Mouse (Mus musculus): ENCODE measurements at regions not wholly inside any gene's neighbourhood (a gene's known extent, or its start where the extent isn't known, plus 50 kb on each side); places are given as distances from the start of the nearest gene placed in this dataset.

DNA sequence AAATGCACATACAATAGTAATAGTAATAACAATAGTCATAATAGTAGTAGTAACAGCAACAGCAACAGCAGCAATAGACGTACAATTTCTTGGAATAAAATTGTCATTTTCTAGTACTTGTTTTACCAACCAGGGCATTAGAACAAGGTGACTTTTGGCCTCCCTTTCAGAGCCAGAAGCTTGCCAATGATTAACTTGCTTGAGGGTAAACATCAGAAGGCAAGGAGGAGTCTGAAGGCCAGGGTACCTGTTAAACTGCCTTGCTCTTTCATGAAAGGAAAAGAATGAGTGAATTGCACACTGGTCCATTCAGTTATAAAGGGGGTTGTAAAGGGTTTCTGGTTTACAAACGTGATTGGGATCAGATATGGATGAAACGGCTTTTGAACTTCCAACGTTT, 351.2 kb upstream of the Nectin3 start:
- H3K4me1 ChIP-seq (ENCODE audit: control insufficient read depth, insufficient read depth, low read length) = peaks cover 14% of the 10 kb centered on the region; the same call in 1 of the 2 replicates
- WGBS = 41% methylated on average over 4 of the region's 4 CpGs
- H3K4me3 ChIP-seq (ENCODE audit: insufficient read depth, low read depth, low read length) = no peak overlapping the region
- H3K36me3 ChIP-seq (ENCODE audit: control insufficient read depth, insufficient read depth, low read length) = no peaks in the 10 kb centered on the region
- no peak for TF ChIP-seq CTCF (conservative IDR thresholded peaks at IDR 0.05; ENCODE audit: insufficient read depth, insufficient read length, low read depth, low read length)
- no peak for TF ChIP-seq POLR2A (IDR thresholded peaks at IDR 0.05; ENCODE audit: low read depth, low read length)
- peak overlapping the region; percentile 89 for H3K27ac ChIP-seq (ENCODE audit: insufficient read depth, low read depth, low read length)
- DNase-seq = peak; percentile 95
- no peaks in the 10 kb centered on the region for H3K27me3 ChIP-seq (replicated peaks; ENCODE audit: control insufficient read depth, insufficient read depth, low read length)

DNA sequence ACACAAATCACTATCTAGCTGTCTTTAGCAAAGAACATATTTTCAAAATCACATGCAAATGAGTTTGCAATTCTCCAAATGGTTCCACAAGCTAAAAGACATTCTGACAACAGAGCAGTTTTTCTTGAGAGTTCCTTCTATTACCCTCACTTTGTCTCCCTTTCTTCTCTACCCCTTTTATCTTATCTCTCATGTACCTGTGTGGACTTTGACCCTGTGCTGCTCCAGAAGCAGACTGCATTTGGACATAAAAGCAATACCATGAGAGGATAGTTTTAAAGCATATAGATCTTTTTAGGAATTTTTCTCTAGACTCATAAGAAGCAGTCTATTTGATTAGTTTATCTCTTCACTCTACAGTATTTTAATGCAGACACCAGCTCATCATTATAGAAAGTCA, 350.4 kb upstream of the Nectin3 start:
- no peak overlapping the region for H3K27ac ChIP-seq (ENCODE audit: insufficient read depth, low read depth, low read length)
- no peaks in the 10 kb centered on the region for H3K27me3 ChIP-seq (replicated peaks; ENCODE audit: control insufficient read depth, insufficient read depth, low read length)
- H3K4me1 ChIP-seq (ENCODE audit: control insufficient read depth, insufficient read depth, low read length) = peaks cover 14% of the 10 kb centered on the region; the same call in 1 of the 2 replicates
- TF ChIP-seq POLR2A (IDR thresholded peaks at IDR 0.05; ENCODE audit: low read depth, low read length) = no peak
- TF ChIP-seq CTCF (conservative IDR thresholded peaks at IDR 0.05; ENCODE audit: insufficient read depth, insufficient read length, low read depth, low read length) = no peak
- DNase-seq = no peak
- no peak overlapping the region for H3K4me3 ChIP-seq (ENCODE audit: insufficient read depth, low read depth, low read length)
- no peaks in the 10 kb centered on the region for H3K36me3 ChIP-seq (ENCODE audit: control insufficient read depth, insufficient read depth, low read length)

DNA sequence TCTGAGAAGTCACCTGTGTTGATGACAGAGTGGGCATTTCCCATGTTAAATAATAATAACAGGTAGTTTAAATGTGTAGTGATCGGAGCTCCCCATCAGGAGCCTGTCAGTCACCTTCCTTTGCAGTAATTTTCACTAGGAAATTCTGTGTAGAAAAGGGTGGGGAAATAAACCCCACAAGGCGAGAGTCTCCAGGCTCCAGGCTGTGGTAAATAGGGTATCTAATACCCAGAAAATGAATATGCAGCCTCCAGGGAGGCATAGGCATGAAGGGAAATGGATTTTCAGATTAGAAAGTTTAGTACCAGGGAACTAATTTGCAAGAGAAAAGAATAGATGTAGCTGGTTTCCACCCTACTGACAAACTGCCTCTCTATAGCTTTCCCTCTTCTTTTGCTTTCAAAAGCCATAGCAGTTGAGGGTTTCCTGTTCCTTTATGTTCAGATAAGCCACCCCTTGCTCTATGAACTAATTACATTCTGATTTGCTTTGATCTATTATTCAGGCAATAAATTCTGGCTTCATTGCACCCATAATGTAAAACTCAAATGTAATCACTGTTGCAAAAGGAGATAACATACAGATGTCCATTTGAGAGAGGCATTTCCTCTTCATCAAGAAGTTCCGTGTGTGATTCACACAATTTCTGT, 349.5 kb upstream of the Nectin3 start:
- no peak for DNase-seq
- peaks cover 14% of the 10 kb centered on the region; the same call in 1 of the 2 replicates for H3K4me1 ChIP-seq (ENCODE audit: control insufficient read depth, insufficient read depth, low read length)
- no peak for TF ChIP-seq CTCF (conservative IDR thresholded peaks at IDR 0.05; ENCODE audit: insufficient read depth, insufficient read length, low read depth, low read length)
- H3K27me3 ChIP-seq (replicated peaks; ENCODE audit: control insufficient read depth, insufficient read depth, low read length) = no peaks in the 10 kb centered on the region
- no peak overlapping the region for H3K4me3 ChIP-seq (ENCODE audit: insufficient read depth, low read depth, low read length)
- H3K27ac ChIP-seq (ENCODE audit: insufficient read depth, low read depth, low read length) = peak overlapping the region; percentile 45; the same call in 1 of the 2 replicates
- no peaks in the 10 kb centered on the region for H3K36me3 ChIP-seq (ENCODE audit: control insufficient read depth, insufficient read depth, low read length)
- WGBS = 57% methylated on average over 3 of the region's 3 CpGs

DNA sequence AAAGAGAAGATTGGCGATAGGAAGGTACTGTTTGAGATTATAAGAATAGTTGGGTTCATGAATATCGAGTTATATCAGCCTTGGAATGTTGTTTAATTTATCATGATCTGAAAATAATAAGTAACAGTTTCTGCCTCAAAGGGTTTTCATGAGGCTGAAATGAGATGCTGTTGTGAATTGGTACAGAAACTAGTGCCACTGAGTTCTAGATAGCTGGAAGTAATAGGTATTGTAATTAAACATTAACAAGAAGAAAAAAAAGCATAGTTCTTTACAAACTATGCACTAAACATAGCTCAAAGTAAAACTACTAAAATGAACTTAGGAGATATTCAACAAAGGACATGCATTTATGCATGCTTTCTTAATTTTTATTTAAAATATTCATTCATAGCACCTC, 342.9 kb upstream of the Nectin3 start:
- H3K36me3 ChIP-seq (ENCODE audit: control insufficient read depth, insufficient read depth, low read length) = no peaks in the 10 kb centered on the region
- no peak overlapping the region for H3K27ac ChIP-seq (ENCODE audit: insufficient read depth, low read depth, low read length)
- H3K27me3 ChIP-seq (replicated peaks; ENCODE audit: control insufficient read depth, insufficient read depth, low read length) = no peaks in the 10 kb centered on the region
- peaks cover 10% of the 10 kb centered on the region for H3K4me1 ChIP-seq (ENCODE audit: control insufficient read depth, insufficient read depth, low read length)
- DNase-seq = no peak
- no peak overlapping the region for H3K4me3 ChIP-seq (ENCODE audit: insufficient read depth, low read depth, low read length)
- 31% methylated on average over 2 of the region's 2 CpGs for WGBS
- no peak for TF ChIP-seq CTCF (conservative IDR thresholded peaks at IDR 0.05; ENCODE audit: insufficient read depth, insufficient read length, low read depth, low read length)
- TF ChIP-seq POLR2A (IDR thresholded peaks at IDR 0.05; ENCODE audit: low read depth, low read length) = no peak

DNA sequence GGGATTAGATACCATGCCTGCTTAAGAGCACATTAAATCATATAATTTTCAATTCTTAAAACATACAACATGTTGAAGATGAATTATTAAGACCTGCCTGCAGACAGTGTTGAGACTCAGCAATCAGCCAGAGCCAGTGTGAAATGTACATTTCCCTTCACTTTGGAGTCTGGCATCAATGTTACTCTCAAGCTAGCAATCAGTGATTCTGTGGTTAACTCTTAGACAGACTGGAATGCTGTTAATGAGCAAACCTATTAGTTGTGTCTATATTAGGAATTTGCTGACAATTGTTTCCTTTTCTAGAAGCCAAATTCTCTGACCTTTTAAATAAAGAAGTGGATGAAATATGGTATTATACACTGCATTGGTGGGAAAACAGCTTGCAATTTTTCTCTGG, 342.4 kb upstream of the Nectin3 start:
- no peaks in the 10 kb centered on the region for H3K36me3 ChIP-seq (ENCODE audit: control insufficient read depth, insufficient read depth, low read length)
- H3K27me3 ChIP-seq (replicated peaks; ENCODE audit: control insufficient read depth, insufficient read depth, low read length) = no peaks in the 10 kb centered on the region
- H3K4me1 ChIP-seq (ENCODE audit: control insufficient read depth, insufficient read depth, low read length) = peaks cover 10% of the 10 kb centered on the region
- peak; percentile 74 for DNase-seq
- TF ChIP-seq POLR2A (IDR thresholded peaks at IDR 0.05; ENCODE audit: low read depth, low read length) (no peak), CTCF (conservative IDR thresholded peaks at IDR 0.05; ENCODE audit: insufficient read depth, insufficient read length, low read depth, low read length) (no peak)
- H3K4me3 ChIP-seq (ENCODE audit: insufficient read depth, low read depth, low read length) = no peak overlapping the region
- H3K27ac ChIP-seq (ENCODE audit: insufficient read depth, low read depth, low read length) = peak overlapping the region; percentile 82

DNA sequence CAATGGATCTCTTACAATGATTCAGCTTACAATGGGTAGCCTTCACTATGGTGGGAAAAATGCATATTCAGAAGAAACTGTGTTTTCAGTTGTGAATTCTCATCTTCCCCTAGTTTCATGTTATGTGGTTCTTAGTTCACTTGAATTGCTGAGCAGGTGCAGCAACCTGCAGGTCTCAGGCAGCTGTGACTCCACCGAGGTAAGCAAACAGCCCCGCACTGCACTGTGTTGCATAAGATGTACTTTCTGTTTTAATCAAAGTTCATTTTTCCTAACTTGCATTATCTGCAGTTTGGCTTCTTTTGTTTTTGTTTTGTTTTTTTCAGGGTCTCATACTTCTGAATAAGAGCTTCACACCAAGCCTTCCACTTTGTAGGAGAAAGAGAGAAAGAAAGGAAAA, 326.8 kb upstream of the Nectin3 start:
- Histone ChIP-seq H3K27ac (ENCODE audit: insufficient read depth, low read depth, low read length) (no peak overlapping the region), H3K27me3 (replicated peaks; ENCODE audit: control insufficient read depth, insufficient read depth, low read length) (no peaks in the 10 kb centered on the region), H3K36me3 (ENCODE audit: control insufficient read depth, insufficient read depth, low read length) (no peaks in the 10 kb centered on the region), H3K4me3 (ENCODE audit: insufficient read depth, low read depth, low read length) (no peak overlapping the region), H3K4me1 (ENCODE audit: control insufficient read depth, insufficient read depth, low read length) (no peaks in the 10 kb centered on the region)
- 64% methylated on average over 2 of the region's 2 CpGs for WGBS
- DNase-seq = no peak
- no peak for TF ChIP-seq POLR2A (IDR thresholded peaks at IDR 0.05; ENCODE audit: low read depth, low read length)
- no peak for TF ChIP-seq CTCF (conservative IDR thresholded peaks at IDR 0.05; ENCODE audit: insufficient read depth, insufficient read length, low read depth, low read length)

DNA sequence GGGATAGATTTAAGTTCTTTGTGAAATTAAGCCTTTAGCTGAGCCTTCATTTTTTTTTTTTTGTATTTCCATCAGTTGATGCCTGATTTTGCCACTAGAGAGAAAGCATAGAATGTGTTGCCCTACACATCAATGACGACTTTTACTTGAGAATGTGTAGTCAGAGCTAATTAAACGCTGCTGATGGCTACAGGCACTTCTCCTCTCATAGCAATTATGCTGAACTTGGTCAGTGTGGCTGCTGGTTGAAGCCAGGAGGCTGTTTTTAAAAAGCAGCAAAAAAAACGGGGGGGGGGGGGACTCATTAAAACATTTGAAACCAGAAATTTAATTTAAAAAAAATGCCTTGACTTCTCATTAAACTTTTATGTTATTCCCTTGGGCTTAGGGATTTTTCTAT, 324.4 kb upstream of the Nectin3 start:
- WGBS = 39% methylated on average over 3 of the region's 3 CpGs
- H3K4me3 ChIP-seq (ENCODE audit: insufficient read depth, low read depth, low read length) = no peak overlapping the region
- no peak for DNase-seq
- no peaks in the 10 kb centered on the region for H3K36me3 ChIP-seq (ENCODE audit: control insufficient read depth, insufficient read depth, low read length)
- H3K4me1 ChIP-seq (ENCODE audit: control insufficient read depth, insufficient read depth, low read length) = no peaks in the 10 kb centered on the region
- no peaks in the 10 kb centered on the region for H3K27me3 ChIP-seq (replicated peaks; ENCODE audit: control insufficient read depth, insufficient read depth, low read length)
- TF ChIP-seq CTCF (conservative IDR thresholded peaks at IDR 0.05; ENCODE audit: insufficient read depth, insufficient read length, low read depth, low read length) (no peak), POLR2A (IDR thresholded peaks at IDR 0.05; ENCODE audit: low read depth, low read length) (no peak)
- no peak overlapping the region for H3K27ac ChIP-seq (ENCODE audit: insufficient read depth, low read depth, low read length)
